Mouse (Mus musculus) stomach, postnatal 0 days (tissue): ENCODE data around the gene Gm28308. TPM values are rescaled to one million over a fixed set of nuclear protein-coding genes. Genes with fewer than 3 reads are reported as not detected.

Experiments
- ATAC-seq: fragments of 200-750 bp; cut with Nextera tagmentation; 2 replicates; pipeline ENCODE4 v1.8.0; 2017; ENCODE audit not compliant: low FRiP score, low TSS enrichment
- DNase-seq: peaks from one replicate; pipeline ENCODE4 v3.0.0-alpha.2; 2016; ENCODE audit warnings: low spot score
- H3K27ac ChIP-seq: fragments of 300-500 bp; sonication (generic); replicated peaks from 2 replicates; pipeline ENCODE4 v1.5.1; 2014; ENCODE audit warnings: mild to moderate bottlenecking, control low read depth
- H3K27me3 ChIP-seq: fragments of 300-500 bp; sonication (generic); 2 replicates; pipeline ENCODE4 v1.6.1; 2014; ENCODE audit warnings: low read length; ENCODE audit not compliant: control insufficient read depth, insufficient read depth
- H3K36me3 ChIP-seq: fragments of 300-500 bp; sonication (generic); 2 replicates; pipeline ENCODE4 v1.6.1; 2014; ENCODE audit warnings: low read length, mixed read lengths; ENCODE audit not compliant: control insufficient read depth, insufficient read depth
- H3K4me1 ChIP-seq: fragments of 300-500 bp; sonication (generic); replicated peaks from 2 replicates; pipeline ENCODE4 v1.6.1; 2014; ENCODE audit warnings: antibody characterized with exemption; ENCODE audit not compliant: control insufficient read depth, insufficient read depth
- H3K4me2 ChIP-seq: fragments of 300-500 bp; sonication (generic); replicated peaks from 2 replicates; pipeline ENCODE4 v1.6.1; 2014; ENCODE audit warnings: low read depth, mild to moderate bottlenecking, control low read depth, moderate library complexity
- H3K4me3 ChIP-seq: fragments of 300-500 bp; sonication (generic); 2 replicates; pipeline ENCODE4 v1.5.1; 2014; ENCODE audit warnings: low read depth, low read length, control low read depth
- H3K9ac ChIP-seq: fragments of 300-500 bp; sonication (generic); 2 replicates; pipeline ENCODE4 v1.6.1; 2014; ENCODE audit warnings: mild to moderate bottlenecking, low read length, control low read depth, mixed read lengths
- H3K9me3 ChIP-seq: fragments of 300-500 bp; sonication (generic); 2 replicates; pipeline ENCODE4 v1.6.1; 2016; ENCODE audit warnings: low read length; ENCODE audit not compliant: control insufficient read depth
- CTCF ChIP-seq: IDR thresholded peaks from 2 replicates; pipeline ENCODE4 v1.5.1; 2016; ENCODE audit warnings: antibody characterized with exemption, low read depth, mild to moderate bottlenecking, moderate library complexity
- EP300 ChIP-seq: optimal IDR thresholded peaks from 2 replicates; pipeline ENCODE3; 2016; ENCODE audit warnings: antibody characterized with exemption
- WGBS: fragments of 180-500 bp; shearing (Covaris S2); extraction: QIAGEN DNeasy Blood & Tissue Kit; methylation state at CpG from one replicate; pipeline ENCODE4 v1.1.7; 2014; 5-methylcytosine and 5-hydroxymethylcytosine counted together
- polyA plus RNA-seq: library from polyadenylated mRNA; unstranded; fragments of >200 nt; fragmentation: Nextera tagmentation; extraction: Ambion mirVana; gene quantifications from 2 replicates; pipeline ENCODE4 v1.2.1, GENCODE M21; 2015

The Gm28308 gene
- polyA plus RNA-seq, 1 experiment from 2014 or later: not detected

- Histone ChIP-seq H3K9ac (peak within 1 kb of the TSS; percentile 90), H3K36me3 (no peaks in the 10 kb centered on the region), H3K27me3 (peaks cover 2% of the 10 kb centered on the region; the same call in 1 of the 2 replicates), H3K4me1 (0 out of 2 replicates have a peak, but pooled peaks cover 3% of the 10 kb centered on the region), H3K27ac (peak within 1 kb of the TSS; percentile 97), H3K9me3 (no peaks in the 10 kb centered on the region), H3K4me2 (peak within 1 kb of the TSS; percentile 88), H3K4me3 (peak within 1 kb of the TSS; percentile 64)
- TF ChIP-seq CTCF: 0 out of 2 replicates have a peak, but pooled peaks have one; percentile 2
- TF ChIP-seq EP300: no peak
- DNase-seq (no peak), ATAC-seq (no peak)
- 1% methylated on average over 60 of the region's 102 CpGs for WGBS
Observed at GRCm38 (mm10) chr6:52190906-52191810, 22.0 kb downstream of the Gm28308 start, which contains the start of gene Hoxa4. Hoxa4 (minus strand) TSS chr6:52191753.

- Histone ChIP-seq H3K36me3 (no peaks in the 10 kb centered on the region), H3K27me3 (peaks cover 2% of the 10 kb centered on the region; the same call in 1 of the 2 replicates), H3K4me3 (peak overlapping the region; percentile 64), H3K4me2 (peak overlapping the region; percentile 74), H3K4me1 (0 out of 2 replicates have a peak, but pooled peaks cover 3% of the 10 kb centered on the region), H3K9ac (peak overlapping the region; percentile 90), H3K9me3 (no peaks in the 10 kb centered on the region), H3K27ac (peak overlapping the region; percentile 97)
- peak; percentile 35 for DNase-seq
- 10% methylated on average over 23 of the region's 23 CpGs for WGBS
- ATAC-seq: no peak
- TF ChIP-seq CTCF (peak; percentile 20; the same call in 1 of the 2 replicates), EP300 (no peak)
Observed at GRCm38 (mm10) chr6:52190410-52190809, 22.7 kb downstream of the Gm28308 start.

GRCm38 (mm10) chr6:52189909-52190308 lies 23.2 kb downstream of the Gm28308 start:
- peak overlapping the region; percentile 74 for H3K4me2 ChIP-seq
- no peak for ATAC-seq

GRCm38 (mm10) chr6:52189172-52189591 lies 24.0 kb downstream of the Gm28308 start:
- Histone ChIP-seq H3K9ac (no peak overlapping the region), H3K4me3 (no peak overlapping the region), H3K9me3 (no peaks in the 10 kb centered on the region), H3K27ac (peak overlapping the region; percentile 97), H3K4me2 (peak overlapping the region; percentile 74), H3K27me3 (peaks cover 2% of the 10 kb centered on the region; the same call in 1 of the 2 replicates), H3K4me1 (peaks cover 3% of the 10 kb centered on the region; the same call in 1 of the 2 replicates), H3K36me3 (no peaks in the 10 kb centered on the region)
- peak; percentile 37 for DNase-seq
- WGBS: 31% methylated on average over 5 of the region's 5 CpGs
- peak; percentile 35; the same call in 1 of the 2 replicates for ATAC-seq
- TF ChIP-seq CTCF: no peak
- no peak for TF ChIP-seq EP300

More at GRCm38 (mm10) chr6:52189909-52190308, 23.2 kb downstream of the Gm28308 start:
- Histone ChIP-seq H3K27ac (peak overlapping the region; percentile 97), H3K36me3 (no peaks in the 10 kb centered on the region), H3K9ac (peak overlapping the region; percentile 90), H3K4me3 (peak overlapping the region; percentile 64), H3K4me1 (peaks cover 3% of the 10 kb centered on the region; the same call in 1 of the 2 replicates), H3K9me3 (no peaks in the 10 kb centered on the region), H3K27me3 (peaks cover 2% of the 10 kb centered on the region; the same call in 1 of the 2 replicates)
- DNase-seq: no peak
- WGBS: 22% methylated on average over 8 of the region's 8 CpGs
- TF ChIP-seq CTCF (no peak), EP300 (no peak)

- Histone ChIP-seq H3K4me1 (peaks cover 3% of the 10 kb centered on the region; the same call in 1 of the 2 replicates), H3K4me2 (no peak overlapping the region), H3K27me3 (peaks cover 2% of the 10 kb centered on the region; the same call in 1 of the 2 replicates), H3K4me3 (no peak overlapping the region), H3K36me3 (no peaks in the 10 kb centered on the region), H3K9me3 (no peaks in the 10 kb centered on the region), H3K27ac (no peak overlapping the region), H3K9ac (no peak overlapping the region)
- TF ChIP-seq EP300: no peak
- TF ChIP-seq CTCF: peak; percentile 60
- 67% methylated on average over 1 of the region's 1 CpGs for WGBS
- no peak for ATAC-seq
- DNase-seq: no peak
Observed at GRCm38 (mm10) chr6:52186500-52186899, 26.6 kb downstream of the Gm28308 start.
